Mouse (Mus musculus): ENCODE data around the gene Rmnd1. TPM values are rescaled to one million over a fixed set of nuclear protein-coding genes. Genes with fewer than 3 reads are reported as not detected.

The Rmnd1 gene
- 45.4 and 47.1 TPM in 2 replicates for polyA plus RNA-seq (2015; fragmentation: Nextera tagmentation; extraction: Ambion mirVana)

- H3K27me3 ChIP-seq (ENCODE audit: insufficient read depth, low read length): no peaks in the 10 kb centered on the region
- peak within 1 kb of the TSS; percentile 70 for H3K4me2 ChIP-seq (ENCODE audit: low read length)
- peak; percentile 94 for ATAC-seq (replicated peaks; ENCODE audit: low FRiP score, low read depth)
- no peak for TF ChIP-seq CTCF (IDR thresholded peaks at IDR 0.05; ENCODE audit: low read depth)
- under 1% methylated on average over 73 of the region's 75 CpGs for WGBS
- no peaks in the 10 kb centered on the region for H3K36me3 ChIP-seq (ENCODE audit: insufficient read depth, low read length)
- DNase-seq (ENCODE audit: low spot score): peak; percentile 94
- 0 out of 2 replicates have a peak, but pooled peaks cover 7% of the 10 kb centered on the region for H3K4me1 ChIP-seq (replicated peaks; ENCODE audit: insufficient read depth, low read length)
- peak within 1 kb of the TSS; percentile 74 for H3K9ac ChIP-seq (ENCODE audit: low read depth, low read length)
- no peaks in the 10 kb centered on the region for H3K9me3 ChIP-seq (replicated peaks; ENCODE audit: low read length)
- peak within 1 kb of the TSS; percentile 71 for H3K4me3 ChIP-seq (replicated peaks; ENCODE audit: low read depth, low read length)
- peak within 1 kb of the TSS; percentile 93 for H3K27ac ChIP-seq
Observed at GRCm38 (mm10) chr10:4432123-4432931, at the start of gene Rmnd1, which contains the start of gene Armt1. TSS of gene Rmnd1 (minus strand) at chr10:4432388. TSS of gene Armt1 (plus strand) at chr10:4432467.

- Histone ChIP-seq H3K27me3 (ENCODE audit: insufficient read depth, low read length) (no peaks in the 10 kb centered on the region), H3K9me3 (replicated peaks; ENCODE audit: low read length) (no peaks in the 10 kb centered on the region), H3K27ac (no peak overlapping the region), H3K36me3 (ENCODE audit: insufficient read depth, low read length) (no peaks in the 10 kb centered on the region), H3K4me2 (ENCODE audit: low read length) (no peak overlapping the region), H3K4me3 (replicated peaks; ENCODE audit: low read depth, low read length) (no peak overlapping the region), H3K4me1 (replicated peaks; ENCODE audit: insufficient read depth, low read length) (no peaks in the 10 kb centered on the region), H3K9ac (ENCODE audit: low read depth, low read length) (no peak overlapping the region)
- no peak for ATAC-seq (replicated peaks; ENCODE audit: low FRiP score, low read depth)
- WGBS: 86% methylated on average over 8 of the region's 8 CpGs
- DNase-seq (ENCODE audit: low spot score): no peak
- TF ChIP-seq CTCF (IDR thresholded peaks at IDR 0.05; ENCODE audit: low read depth): no peak
Observed at GRCm38 (mm10) chr10:4481695-4482094, 49.5 kb upstream of the Rmnd1 start.

GRCm38 (mm10) chr10:4480929-4481328, 48.7 kb upstream of the Rmnd1 start:
- DNase-seq (ENCODE audit: low spot score) (no peak), ATAC-seq (replicated peaks; ENCODE audit: low FRiP score, low read depth) (no peak)
- 49% methylated on average over 3 of the region's 3 CpGs for WGBS
- Histone ChIP-seq H3K36me3 (ENCODE audit: insufficient read depth, low read length) (no peaks in the 10 kb centered on the region), H3K27me3 (ENCODE audit: insufficient read depth, low read length) (no peaks in the 10 kb centered on the region), H3K4me3 (replicated peaks; ENCODE audit: low read depth, low read length) (no peak overlapping the region), H3K4me1 (replicated peaks; ENCODE audit: insufficient read depth, low read length) (no peaks in the 10 kb centered on the region), H3K27ac (no peak overlapping the region), H3K9me3 (replicated peaks; ENCODE audit: low read length) (no peaks in the 10 kb centered on the region), H3K9ac (ENCODE audit: low read depth, low read length) (no peak overlapping the region), H3K4me2 (ENCODE audit: low read length) (no peak overlapping the region)
- no peak for TF ChIP-seq CTCF (IDR thresholded peaks at IDR 0.05; ENCODE audit: low read depth)

- Histone ChIP-seq H3K9me3 (replicated peaks; ENCODE audit: low read length) (no peaks in the 10 kb centered on the region), H3K27ac (no peak overlapping the region), H3K4me1 (replicated peaks; ENCODE audit: insufficient read depth, low read length) (no peaks in the 10 kb centered on the region), H3K36me3 (ENCODE audit: insufficient read depth, low read length) (no peaks in the 10 kb centered on the region), H3K27me3 (ENCODE audit: insufficient read depth, low read length) (no peaks in the 10 kb centered on the region), H3K4me2 (ENCODE audit: low read length) (no peak overlapping the region), H3K4me3 (replicated peaks; ENCODE audit: low read depth, low read length) (no peak overlapping the region), H3K9ac (ENCODE audit: low read depth, low read length) (no peak overlapping the region)
- no peak for DNase-seq (ENCODE audit: low spot score)
- 85% methylated on average over 5 of the region's 5 CpGs for WGBS
- TF ChIP-seq CTCF (IDR thresholded peaks at IDR 0.05; ENCODE audit: low read depth): no peak
- no peak for ATAC-seq (replicated peaks; ENCODE audit: low FRiP score, low read depth)
Observed at GRCm38 (mm10) chr10:4476604-4477003, 44.4 kb upstream of the Rmnd1 start.

- H3K36me3 ChIP-seq (ENCODE audit: insufficient read depth, low read length): no peaks in the 10 kb centered on the region
- no peak overlapping the region for H3K4me3 ChIP-seq (replicated peaks; ENCODE audit: low read depth, low read length)
- no peak overlapping the region for H3K4me2 ChIP-seq (ENCODE audit: low read length)
- no peak for ATAC-seq (replicated peaks; ENCODE audit: low FRiP score, low read depth)
- no peaks in the 10 kb centered on the region for H3K9me3 ChIP-seq (replicated peaks; ENCODE audit: low read length)
- no peak overlapping the region for H3K9ac ChIP-seq (ENCODE audit: low read depth, low read length)
- no peak for DNase-seq (ENCODE audit: low spot score)
- no peak overlapping the region for H3K27ac ChIP-seq
- H3K4me1 ChIP-seq (replicated peaks; ENCODE audit: insufficient read depth, low read length): no peaks in the 10 kb centered on the region
- WGBS: 83% methylated on average over 3 of the region's 3 CpGs
- H3K27me3 ChIP-seq (ENCODE audit: insufficient read depth, low read length): no peaks in the 10 kb centered on the region
- TF ChIP-seq CTCF (IDR thresholded peaks at IDR 0.05; ENCODE audit: low read depth): no peak
Observed at GRCm38 (mm10) chr10:4475431-4475830, 43.2 kb upstream of the Rmnd1 start.

- Histone ChIP-seq H3K4me2 (ENCODE audit: low read length) (no peak overlapping the region), H3K4me1 (replicated peaks; ENCODE audit: insufficient read depth, low read length) (no peaks in the 10 kb centered on the region), H3K27ac (no peak overlapping the region), H3K9ac (ENCODE audit: low read depth, low read length) (no peak overlapping the region), H3K27me3 (ENCODE audit: insufficient read depth, low read length) (no peaks in the 10 kb centered on the region), H3K9me3 (replicated peaks; ENCODE audit: low read length) (no peaks in the 10 kb centered on the region), H3K36me3 (ENCODE audit: insufficient read depth, low read length) (no peaks in the 10 kb centered on the region), H3K4me3 (replicated peaks; ENCODE audit: low read depth, low read length) (no peak overlapping the region)
- no peak for DNase-seq (ENCODE audit: low spot score)
- no peak for ATAC-seq (replicated peaks; ENCODE audit: low FRiP score, low read depth)
- 80% methylated on average over 11 of the region's 11 CpGs for WGBS
- no peak for TF ChIP-seq CTCF (IDR thresholded peaks at IDR 0.05; ENCODE audit: low read depth)
Observed at GRCm38 (mm10) chr10:4473591-4473993, 41.4 kb upstream of the Rmnd1 start.
